Mouse (Mus musculus) cerebellum, adult 11 months (tissue): ENCODE measurements around the gene Eno1.
A peak's percentile ranks its signal among the peaks of the same experiment; 100 is the strongest.

Experiments used
- DNase-seq: peaks from one replicate; pipeline ENCODE4 v3.0.0; 2022

The Eno1 gene

GRCm38 (mm10) chr4:150236521-150237481 lies at the start of gene Eno1:
Gene Eno1 (plus strand): TSS chr4:150236721.
- DNase-seq: peak; percentile 96

GRCm38 (mm10) chr4:150188236-150188635 lies 48.3 kb upstream of the Eno1 start:
- no peak for DNase-seq

GRCm38 (mm10) chr4:150192199-150192598 lies 44.3 kb upstream of the Eno1 start:
- DNase-seq: no peak

DNA sequence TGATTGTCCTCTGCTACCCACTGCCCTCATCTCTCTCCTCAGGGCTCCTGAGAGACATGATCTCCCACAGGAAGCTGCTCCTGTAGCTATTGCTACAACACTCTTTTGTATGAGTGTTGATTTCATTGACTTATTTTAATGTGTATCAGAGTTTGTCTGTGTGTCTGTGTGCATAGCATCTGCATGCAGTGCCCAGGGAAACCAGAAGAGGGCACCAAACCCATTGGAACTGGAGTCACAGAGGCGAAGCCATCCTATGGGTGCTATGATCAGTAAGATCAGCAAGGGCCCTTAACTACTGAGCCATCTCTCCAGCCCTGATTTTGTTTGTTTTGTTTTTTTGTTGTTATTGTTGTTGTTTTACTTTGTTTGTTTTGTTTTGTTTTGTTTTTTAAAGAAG lies 42.6 kb upstream of the Eno1 start:
- peak; percentile 10 for DNase-seq

GRCm38 (mm10) chr4:150198268-150198667 lies 38.3 kb upstream of the Eno1 start:
- DNase-seq: no peak

DNA sequence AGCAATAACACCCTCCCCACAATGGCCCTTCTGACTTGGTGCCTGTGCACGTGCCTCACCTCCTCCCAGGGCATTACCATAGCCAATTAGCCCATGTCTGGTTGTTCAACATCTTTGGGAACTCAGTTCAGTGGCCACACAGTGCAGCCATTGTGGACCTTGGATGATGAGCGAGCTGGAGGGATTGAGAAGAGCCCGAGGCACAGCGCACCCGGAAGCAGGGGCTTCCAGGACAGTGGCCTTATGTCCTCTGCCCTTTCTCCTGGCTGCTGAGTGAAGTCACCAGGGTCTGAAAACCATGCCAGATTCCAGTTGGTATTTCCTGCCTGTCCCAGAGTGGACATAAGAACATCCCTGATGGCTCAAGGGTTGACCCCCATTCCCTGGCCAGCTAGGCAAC lies 35.3 kb upstream of the Eno1 start, which contains the start of gene Car6:
Gene Car6, minus strand, starts transcription at position 101 of the 400 bp plus-strand sequence.
- no peak for DNase-seq

- no peak for DNase-seq
These were observed 33.8 kb upstream of the Eno1 start for GRCm38 (mm10) chr4:150202702-150203101.

DNA sequence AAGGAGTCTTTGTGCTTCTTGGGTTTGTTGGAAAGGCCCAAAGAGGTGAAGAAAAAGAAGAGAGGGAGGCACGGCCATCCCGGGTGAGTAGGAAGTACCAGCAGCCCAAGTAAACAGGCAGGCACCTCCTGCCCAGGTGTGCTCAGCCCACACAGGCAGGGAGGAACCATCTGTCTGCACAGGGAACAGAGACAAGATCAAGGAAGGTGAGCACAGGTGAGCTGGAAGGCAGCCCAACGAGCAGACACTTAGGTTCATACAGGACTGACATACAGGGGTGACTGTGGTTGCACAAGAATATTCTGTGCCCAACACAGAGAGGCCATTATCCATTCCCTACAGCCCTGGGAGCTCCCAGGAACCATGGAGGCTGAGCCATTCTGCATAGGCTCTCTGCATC lies 31.6 kb upstream of the Eno1 start:
- no peak for DNase-seq

DNA sequence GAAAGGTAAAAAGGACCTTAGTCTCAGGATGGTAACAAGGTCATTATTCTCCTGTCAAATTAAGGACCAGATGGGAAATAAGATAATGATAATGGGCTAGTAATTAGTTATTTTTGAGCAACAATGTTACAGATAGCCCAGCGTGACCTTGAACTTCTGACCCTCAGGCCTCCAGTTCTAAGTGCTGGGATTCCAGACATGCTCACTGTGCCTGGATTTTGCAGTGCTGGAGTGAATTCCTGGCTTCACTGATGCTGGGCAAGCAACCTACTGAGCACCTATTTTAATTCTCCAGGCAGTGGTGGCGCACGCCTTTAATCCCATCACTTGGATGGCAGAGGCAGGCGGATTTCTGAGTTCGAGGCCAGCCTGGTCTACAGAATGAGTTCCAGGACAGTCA lies 26.8 kb upstream of the Eno1 start:
- no peak for DNase-seq

- no peak for DNase-seq
These were observed 26.2 kb upstream of the Eno1 start for GRCm38 (mm10) chr4:150210306-150210705.

GRCm38 (mm10) chr4:150211930-150212552 lies 24.5 kb upstream of the Eno1 start:
- no peak for DNase-seq

GRCm38 (mm10) chr4:150212553-150212971 lies 24.0 kb upstream of the Eno1 start:
- DNase-seq: no peak

GRCm38 (mm10) chr4:150213910-150214309 lies 22.6 kb upstream of the Eno1 start:
- DNase-seq: no peak

DNA sequence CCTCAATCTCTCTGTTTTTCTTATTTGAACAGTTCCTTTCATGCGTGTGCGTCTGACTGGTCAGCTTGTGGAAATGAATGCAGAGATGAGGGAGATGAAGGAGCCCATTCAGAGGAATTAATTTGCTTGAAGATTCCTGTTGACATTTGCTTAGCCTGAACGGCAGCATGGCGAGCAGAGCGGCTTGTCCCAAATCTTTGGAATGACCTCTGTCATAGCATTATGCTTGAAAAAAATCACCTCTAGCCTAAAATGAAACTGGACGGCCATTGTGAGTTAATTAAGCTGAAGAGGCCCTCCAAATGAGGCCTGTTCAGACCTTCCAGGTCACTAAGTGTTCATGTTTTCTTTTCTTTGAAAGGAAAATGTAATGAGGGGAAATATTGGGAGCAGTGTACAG lies 20.1 kb upstream of the Eno1 start:
- DNase-seq: no peak

DNA sequence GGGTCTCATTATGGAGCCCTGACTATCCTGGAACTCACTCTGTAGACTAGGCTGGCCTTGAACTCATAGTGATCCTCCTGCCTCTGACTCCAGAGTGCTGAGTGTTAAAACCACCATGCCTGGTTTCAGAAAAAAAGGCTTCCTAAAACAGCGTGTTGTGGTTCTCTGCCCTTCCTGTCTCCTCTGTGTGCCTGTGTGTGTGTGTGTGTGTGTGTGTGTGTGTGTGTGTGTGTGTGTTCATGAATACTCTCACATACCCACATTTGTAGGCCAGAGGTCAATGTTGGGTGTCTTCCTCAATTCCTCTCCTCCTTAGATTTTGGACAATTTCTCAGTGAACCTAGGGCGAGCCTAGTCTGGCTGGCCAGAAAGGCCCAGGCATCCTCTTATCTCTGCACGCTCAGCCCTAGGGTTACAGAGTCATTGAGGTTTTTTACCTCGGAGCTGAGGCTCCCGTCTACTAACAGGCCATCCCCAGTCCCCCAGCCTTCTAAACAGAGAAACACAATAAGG lies 19.4 kb upstream of the Eno1 start:
- DNase-seq: no peak

- no peak for DNase-seq
These were observed 18.6 kb upstream of the Eno1 start for GRCm38 (mm10) chr4:150217935-150218334.

GRCm38 (mm10) chr4:150219501-150220292 lies 16.8 kb upstream of the Eno1 start:
- DNase-seq: peak; percentile 48

GRCm38 (mm10) chr4:150220584-150220983 lies 15.9 kb upstream of the Eno1 start:
- DNase-seq: no peak

GRCm38 (mm10) chr4:150221017-150221640 lies 15.4 kb upstream of the Eno1 start:
- no peak for DNase-seq

- DNase-seq: no peak
These were observed 12.7 kb upstream of the Eno1 start for GRCm38 (mm10) chr4:150223830-150224229.

DNA sequence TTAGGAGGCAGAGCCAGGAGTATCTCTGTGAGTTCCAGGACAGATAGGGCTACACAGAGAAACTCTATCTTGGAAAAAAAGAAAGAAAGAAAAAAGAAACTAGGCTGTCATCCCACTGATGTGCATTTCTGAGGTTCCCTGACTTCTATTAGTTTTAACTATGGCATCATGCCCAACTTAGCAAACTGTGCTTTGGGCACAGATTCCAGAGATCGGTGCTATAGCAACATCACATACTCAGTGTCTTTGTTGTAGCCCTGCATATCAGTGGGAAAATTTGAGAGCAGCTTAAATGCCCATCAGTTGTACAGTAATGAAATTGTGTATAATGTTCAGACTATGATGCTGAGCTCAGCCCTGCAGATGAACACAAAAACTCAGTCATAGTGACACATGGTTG lies 10.8 kb upstream of the Eno1 start:
- no peak for DNase-seq
